Mouse (Mus musculus): Measurements from ENCODE around the gene Ercc6. TPM values are rescaled to one million over a fixed set of nuclear protein-coding genes. Genes with fewer than 3 reads are reported as not detected.

Gene Ercc6
- polyA plus RNA-seq, 1 experiment from 2014 or later = 7.9 TPM

DNA sequence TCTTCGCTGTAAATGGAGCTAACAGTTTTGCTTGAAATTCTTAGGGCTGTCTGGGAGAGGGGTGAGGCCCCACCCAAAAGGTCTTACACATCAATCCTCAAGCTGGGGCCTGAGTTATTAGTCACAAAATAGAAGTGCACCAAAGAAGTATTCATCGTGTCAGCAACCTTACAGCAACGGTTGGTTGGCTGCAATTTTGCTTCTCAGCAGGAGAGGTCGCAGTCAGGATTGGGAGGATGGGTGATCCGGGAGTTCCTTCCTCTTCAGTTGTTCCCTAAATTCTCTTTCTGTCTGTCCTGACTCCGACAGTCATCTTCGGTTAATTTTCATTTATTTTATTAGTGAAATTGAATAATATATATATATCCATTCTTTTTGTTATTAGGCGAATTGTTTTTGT, 59.2 kb downstream of the Ercc6 start:
- no peak for ATAC-seq (ENCODE audit: insufficient number of reproducible peaks, insufficient read depth, low FRiP score, low read depth)
- Histone ChIP-seq H3K9me3 (ENCODE audit: control insufficient read depth, low read length) (no peaks in the 10 kb centered on the region), H3K27me3 (ENCODE audit: control insufficient read depth, insufficient read depth, low read length) (no peaks in the 10 kb centered on the region), H3K4me2 (ENCODE audit: low read length) (no peak overlapping the region), H3K36me3 (ENCODE audit: control insufficient read depth, insufficient read depth, low read length) (peaks cover 80% of the 10 kb centered on the region), H3K9ac (ENCODE audit: low read length) (no peak overlapping the region), H3K27ac (replicated peaks in 1 of 2; ENCODE audit: control insufficient read depth in 1 of 2, insufficient read depth in 1 of 2, low read depth in 2 of 2, low read length in 2 of 2) (no peak overlapping the region), H3K4me3 (ENCODE audit: control insufficient read depth in 1 of 2, insufficient read depth in 1 of 2, low read depth in 1 of 2, low read length in 2 of 2) (no peak overlapping the region), H3K4me1 (ENCODE audit: control insufficient read depth in 2 of 2, insufficient read depth in 2 of 2, low read length in 2 of 2) (no peaks in the 10 kb centered on the region)
- WGBS = 57% methylated on average over 8 of the region's 8 CpGs

DNA sequence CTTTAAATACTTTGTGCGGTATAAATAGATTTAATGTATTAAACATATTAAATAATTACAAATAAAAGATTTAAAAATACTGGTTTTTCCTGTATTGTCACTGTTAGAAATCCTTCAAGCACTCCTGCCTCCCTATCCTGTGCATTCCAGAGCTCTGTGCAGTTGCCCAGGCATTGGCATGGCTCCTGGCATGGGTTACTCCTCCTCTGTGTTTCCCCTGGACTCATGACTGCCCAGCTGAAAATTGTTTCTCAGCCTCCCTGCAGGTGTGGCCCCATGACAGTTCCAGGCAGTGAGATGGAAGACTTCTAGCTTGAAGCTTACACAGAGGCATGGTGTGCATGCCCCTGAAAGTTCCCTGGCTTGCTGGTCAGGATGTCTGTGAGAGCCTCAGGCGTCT, 65.1 kb downstream of the Ercc6 start:
- H3K36me3 ChIP-seq (ENCODE audit: control insufficient read depth, insufficient read depth, low read length) = peaks cover 48% of the 10 kb centered on the region
- ATAC-seq (ENCODE audit: insufficient number of reproducible peaks, insufficient read depth, low FRiP score, low read depth) = no peak
- no peak overlapping the region for H3K9ac ChIP-seq (ENCODE audit: low read length)
- H3K9me3 ChIP-seq (ENCODE audit: control insufficient read depth, low read length) = no peaks in the 10 kb centered on the region
- WGBS = 85% methylated on average over 2 of the region's 2 CpGs
- no peaks in the 10 kb centered on the region for H3K4me1 ChIP-seq (ENCODE audit: control insufficient read depth in 2 of 2, insufficient read depth in 2 of 2, low read length in 2 of 2)
- no peak overlapping the region for H3K4me3 ChIP-seq (ENCODE audit: control insufficient read depth in 1 of 2, insufficient read depth in 1 of 2, low read depth in 1 of 2, low read length in 2 of 2)
- H3K27ac ChIP-seq (replicated peaks in 1 of 2; ENCODE audit: control insufficient read depth in 1 of 2, insufficient read depth in 1 of 2, low read depth in 2 of 2, low read length in 2 of 2) = no peak overlapping the region
- 0 out of 2 replicates have a peak, but pooled peaks cover under 1% of the 10 kb centered on the region for H3K27me3 ChIP-seq (ENCODE audit: control insufficient read depth, insufficient read depth, low read length)
- H3K4me2 ChIP-seq (ENCODE audit: low read length) = no peak overlapping the region

DNA sequence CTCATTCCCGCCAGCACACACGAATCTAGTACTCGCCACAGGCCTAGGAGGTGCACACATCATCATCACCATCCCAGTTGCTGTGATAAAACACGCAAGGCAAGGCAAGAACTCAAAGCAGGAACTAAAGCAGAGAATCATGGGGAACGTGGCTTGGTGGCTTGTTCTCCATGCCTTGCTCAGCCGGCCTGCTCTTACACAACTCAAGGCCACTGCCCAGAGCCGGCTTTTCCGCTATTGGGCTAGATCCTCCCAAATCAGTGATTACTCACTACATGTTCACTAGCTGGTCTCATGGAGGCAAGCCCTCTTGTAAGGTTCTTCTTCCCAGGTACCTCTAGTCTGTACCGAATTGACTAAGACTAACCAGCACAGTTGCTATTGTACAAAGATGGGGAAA, 70.4 kb downstream of the Ercc6 start:
- Histone ChIP-seq H3K27me3 (ENCODE audit: control insufficient read depth, insufficient read depth, low read length) (0 out of 2 replicates have a peak, but pooled peaks cover 5% of the 10 kb centered on the region), H3K9me3 (ENCODE audit: control insufficient read depth, low read length) (no peaks in the 10 kb centered on the region), H3K36me3 (ENCODE audit: control insufficient read depth, insufficient read depth, low read length) (peaks cover 6% of the 10 kb centered on the region), H3K4me3 (ENCODE audit: control insufficient read depth in 1 of 2, insufficient read depth in 1 of 2, low read depth in 1 of 2, low read length in 2 of 2) (no peak overlapping the region), H3K27ac (replicated peaks in 1 of 2; ENCODE audit: control insufficient read depth in 1 of 2, insufficient read depth in 1 of 2, low read depth in 2 of 2, low read length in 2 of 2) (no peak overlapping the region), H3K4me2 (ENCODE audit: low read length) (no peak overlapping the region), H3K4me1 (ENCODE audit: control insufficient read depth in 2 of 2, insufficient read depth in 2 of 2, low read length in 2 of 2) (no peaks in the 10 kb centered on the region), H3K9ac (ENCODE audit: low read length) (no peak overlapping the region)
- WGBS = 84% methylated on average over 9 of the region's 9 CpGs
- ATAC-seq (ENCODE audit: insufficient number of reproducible peaks, insufficient read depth, low FRiP score, low read depth) = no peak

DNA sequence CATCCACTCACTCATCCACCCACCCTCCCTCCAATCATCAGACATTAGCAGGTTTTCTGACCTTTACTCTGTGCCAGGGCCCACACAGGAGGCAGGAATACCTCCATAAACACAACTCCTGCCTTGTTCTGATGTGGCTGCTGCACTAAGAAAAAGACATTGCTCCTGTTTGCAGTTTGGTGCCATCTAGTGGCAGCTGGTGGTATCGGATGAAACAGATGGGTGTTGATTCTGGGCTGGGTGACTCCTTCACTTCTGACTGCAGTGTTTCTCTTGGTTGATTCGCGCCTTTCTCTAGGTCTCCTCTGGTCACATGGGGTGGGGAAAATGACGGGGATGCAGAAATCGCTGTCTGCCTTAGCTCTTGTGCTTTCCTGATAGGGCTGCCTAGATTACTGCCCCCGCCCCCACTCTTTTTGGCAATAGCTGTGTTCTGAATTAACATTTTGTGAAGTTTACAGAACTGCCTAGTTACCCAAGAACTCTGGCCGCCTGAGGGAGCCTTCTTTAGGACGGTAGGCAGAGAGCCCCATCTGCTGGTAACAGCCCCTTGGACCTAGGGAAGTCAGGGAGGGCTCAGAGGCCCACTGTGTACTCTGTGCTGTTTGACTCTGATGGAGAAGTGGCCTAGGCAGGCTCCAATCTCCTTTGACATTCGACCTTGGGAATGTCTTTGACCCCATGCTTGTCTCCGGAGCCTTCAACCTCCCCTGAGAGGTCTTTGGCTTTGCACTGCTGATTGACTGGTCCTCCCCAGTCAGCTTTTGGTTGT, 73.9 kb downstream of the Ercc6 start:
- Histone ChIP-seq H3K36me3 (ENCODE audit: control insufficient read depth, insufficient read depth, low read length) (no peaks in the 10 kb centered on the region), H3K4me2 (ENCODE audit: low read length) (no peak overlapping the region), H3K9me3 (ENCODE audit: control insufficient read depth, low read length) (no peaks in the 10 kb centered on the region), H3K9ac (ENCODE audit: low read length) (no peak overlapping the region), H3K27ac (replicated peaks in 1 of 2; ENCODE audit: control insufficient read depth in 1 of 2, insufficient read depth in 1 of 2, low read depth in 2 of 2, low read length in 2 of 2) (no peak overlapping the region), H3K27me3 (ENCODE audit: control insufficient read depth, insufficient read depth, low read length) (peaks cover 7% of the 10 kb centered on the region), H3K4me1 (ENCODE audit: control insufficient read depth in 2 of 2, insufficient read depth in 2 of 2, low read length in 2 of 2) (no peaks in the 10 kb centered on the region), H3K4me3 (ENCODE audit: control insufficient read depth in 1 of 2, insufficient read depth in 1 of 2, low read depth in 1 of 2, low read length in 2 of 2) (no peak overlapping the region)
- 12% methylated on average over 10 of the region's 10 CpGs for WGBS
- no peak for ATAC-seq (ENCODE audit: insufficient number of reproducible peaks, insufficient read depth, low FRiP score, low read depth)

DNA sequence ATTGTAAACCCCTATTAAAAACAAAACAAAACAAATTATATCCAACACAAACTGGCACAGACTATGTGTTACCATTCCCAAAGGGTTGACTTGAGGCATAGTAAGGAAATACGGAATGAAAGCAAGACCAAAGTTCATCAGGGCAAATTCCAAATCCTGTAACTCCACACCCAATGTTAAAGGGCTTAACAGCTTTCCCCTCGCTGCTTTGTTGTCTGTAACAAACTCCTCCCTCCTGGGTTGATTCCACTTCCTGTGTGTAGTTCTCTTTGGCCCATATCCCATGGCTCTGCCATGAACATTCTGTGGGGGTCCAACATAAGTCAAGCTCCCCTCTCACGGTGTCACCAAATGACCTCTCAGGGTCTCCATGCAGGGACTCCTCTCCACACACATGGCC, 77.1 kb downstream of the Ercc6 start:
- H3K9ac ChIP-seq (ENCODE audit: low read length) = no peak overlapping the region
- H3K4me2 ChIP-seq (ENCODE audit: low read length) = no peak overlapping the region
- H3K4me3 ChIP-seq (ENCODE audit: control insufficient read depth in 1 of 2, insufficient read depth in 1 of 2, low read depth in 1 of 2, low read length in 2 of 2) = no peak overlapping the region
- no peaks in the 10 kb centered on the region for H3K4me1 ChIP-seq (ENCODE audit: control insufficient read depth in 2 of 2, insufficient read depth in 2 of 2, low read length in 2 of 2)
- H3K27me3 ChIP-seq (ENCODE audit: control insufficient read depth, insufficient read depth, low read length) = peaks cover 31% of the 10 kb centered on the region
- H3K9me3 ChIP-seq (ENCODE audit: control insufficient read depth, low read length) = no peaks in the 10 kb centered on the region
- no peak overlapping the region for H3K27ac ChIP-seq (replicated peaks in 1 of 2; ENCODE audit: control insufficient read depth in 1 of 2, insufficient read depth in 1 of 2, low read depth in 2 of 2, low read length in 2 of 2)
- ATAC-seq (ENCODE audit: insufficient number of reproducible peaks, insufficient read depth, low FRiP score, low read depth) = no peak
- WGBS = 65% methylated on average over 3 of the region's 3 CpGs
- no peaks in the 10 kb centered on the region for H3K36me3 ChIP-seq (ENCODE audit: control insufficient read depth, insufficient read depth, low read length)

DNA sequence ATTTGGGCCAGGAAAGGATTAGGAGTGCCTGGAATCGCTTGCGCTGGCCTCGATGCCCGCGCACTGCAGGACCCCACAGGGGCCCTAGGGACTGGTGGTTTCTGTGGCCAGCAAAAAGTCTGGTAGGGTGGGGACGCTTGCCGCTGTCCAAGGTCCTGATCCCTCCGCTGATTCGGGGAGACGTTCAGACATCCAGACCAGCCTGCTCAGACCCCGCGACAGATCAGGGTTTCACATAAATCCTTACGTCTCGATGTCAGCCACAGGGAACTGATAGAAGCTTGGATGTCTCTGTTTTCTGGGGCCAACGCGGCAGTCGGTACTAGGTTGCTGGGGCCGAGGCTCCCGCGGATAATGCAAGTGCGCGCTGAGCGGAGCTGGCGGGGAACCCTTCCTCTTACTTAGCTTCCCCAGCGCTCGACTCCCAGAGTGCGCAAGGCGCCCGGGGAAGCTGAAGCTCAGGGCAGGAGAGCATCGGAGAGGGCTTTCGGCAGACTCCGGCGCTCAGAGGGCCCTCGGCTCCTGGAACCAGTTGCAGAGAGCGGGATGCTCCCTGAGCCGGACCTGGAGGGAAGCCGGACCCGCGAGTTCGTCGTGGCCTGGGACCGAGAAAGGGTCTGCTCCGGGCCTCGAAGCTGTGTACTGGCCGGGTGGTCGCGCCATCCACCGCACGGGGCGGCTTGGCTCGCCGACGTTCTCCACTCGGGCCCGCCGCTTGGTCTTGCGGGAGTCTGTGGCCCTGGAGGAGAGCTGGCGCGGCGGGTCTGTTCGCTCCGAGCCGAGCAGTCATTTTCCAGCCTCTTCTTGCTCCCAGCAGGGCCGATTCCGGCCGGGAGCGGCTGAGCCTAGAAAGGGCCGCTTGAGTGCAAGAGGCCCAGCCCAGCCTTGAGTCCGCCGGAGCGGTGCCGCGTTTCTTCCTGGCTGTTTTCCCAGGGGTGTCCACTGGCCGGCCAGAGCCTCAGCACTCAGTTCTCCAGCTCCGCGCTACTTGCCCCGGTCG, 84.2 kb downstream of the Ercc6 start:
- Histone ChIP-seq H3K9me3 (ENCODE audit: control insufficient read depth, low read length) (no peaks in the 10 kb centered on the region), H3K4me3 (ENCODE audit: control insufficient read depth in 1 of 2, insufficient read depth in 1 of 2, low read depth in 1 of 2, low read length in 2 of 2) (peak overlapping the region in 1 of 2 experiments; percentile 17; a peak in 2 of 4 replicates), H3K36me3 (ENCODE audit: control insufficient read depth, insufficient read depth, low read length) (no peaks in the 10 kb centered on the region), H3K27ac (replicated peaks in 1 of 2; ENCODE audit: control insufficient read depth in 1 of 2, insufficient read depth in 1 of 2, low read depth in 2 of 2, low read length in 2 of 2) (no peak overlapping the region), H3K4me1 (ENCODE audit: control insufficient read depth in 2 of 2, insufficient read depth in 2 of 2, low read length in 2 of 2) (peaks cover 6 to 16% of the 10 kb centered on the region in 2 experiments; a peak in 2 of 4 replicates), H3K4me2 (ENCODE audit: low read length) (peak overlapping the region; percentile 54), H3K27me3 (ENCODE audit: control insufficient read depth, insufficient read depth, low read length) (peaks cover 98% of the 10 kb centered on the region), H3K9ac (ENCODE audit: low read length) (no peak overlapping the region)
- under 1% methylated on average over 77 of the region's 78 CpGs for WGBS
- ATAC-seq (ENCODE audit: insufficient number of reproducible peaks, insufficient read depth, low FRiP score, low read depth) = peak; percentile 56; the same call in 1 of the 2 replicates

DNA sequence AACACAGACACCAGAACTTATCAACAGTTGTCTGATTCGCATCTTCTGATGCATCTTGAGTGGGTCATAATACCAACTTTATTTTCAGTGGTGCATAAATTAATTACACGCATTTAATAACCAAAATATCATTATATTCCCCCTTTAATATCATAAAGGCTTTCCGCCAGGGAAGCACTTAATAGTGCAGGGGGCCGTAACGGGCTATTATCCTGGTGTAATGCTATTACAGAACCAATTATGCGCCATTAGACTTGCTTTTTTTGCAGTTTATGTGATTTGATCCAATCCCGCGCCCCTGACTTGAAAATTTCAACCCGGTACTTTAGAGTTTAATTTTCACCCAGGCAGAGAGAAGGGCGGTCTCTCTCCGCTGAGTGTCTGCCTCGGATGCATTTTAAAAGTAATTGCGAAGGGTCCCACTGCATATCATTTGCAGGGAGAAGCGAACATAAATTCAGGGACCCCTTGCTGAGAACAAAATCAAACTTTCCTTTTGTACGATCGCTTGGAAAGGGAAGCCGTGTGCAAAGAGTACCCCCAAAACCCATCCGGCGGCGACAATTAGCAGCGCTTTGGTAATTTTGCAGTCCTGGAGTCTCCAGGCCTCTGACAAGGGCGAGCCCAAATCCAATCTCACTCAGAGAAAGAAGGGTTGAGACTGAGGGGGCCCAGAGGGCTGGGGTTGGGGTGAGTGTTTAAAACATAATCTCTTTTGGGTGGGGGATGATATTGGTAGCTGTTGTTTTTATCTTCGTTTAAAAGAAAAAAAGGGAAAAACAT, 85.3 kb downstream of the Ercc6 start:
- ATAC-seq (ENCODE audit: insufficient number of reproducible peaks, insufficient read depth, low FRiP score, low read depth) = no peak
- peaks cover 100% of the 10 kb centered on the region for H3K27me3 ChIP-seq (ENCODE audit: control insufficient read depth, insufficient read depth, low read length)
- H3K27ac ChIP-seq (replicated peaks in 1 of 2; ENCODE audit: control insufficient read depth in 1 of 2, insufficient read depth in 1 of 2, low read depth in 2 of 2, low read length in 2 of 2) = no peak overlapping the region
- 8% methylated on average over 23 of the region's 23 CpGs for WGBS
- H3K4me3 ChIP-seq (ENCODE audit: control insufficient read depth in 1 of 2, insufficient read depth in 1 of 2, low read depth in 1 of 2, low read length in 2 of 2) = peak overlapping the region in 1 of 2 experiments; percentile 29; a peak in 2 of 4 replicates
- peaks cover 6 to 16% of the 10 kb centered on the region in 2 experiments; a peak in 2 of 4 replicates for H3K4me1 ChIP-seq (ENCODE audit: control insufficient read depth in 2 of 2, insufficient read depth in 2 of 2, low read length in 2 of 2)
- peak overlapping the region; percentile 63; the same call in 1 of the 2 replicates for H3K4me2 ChIP-seq (ENCODE audit: low read length)
- no peaks in the 10 kb centered on the region for H3K9me3 ChIP-seq (ENCODE audit: control insufficient read depth, low read length)
- no peak overlapping the region for H3K9ac ChIP-seq (ENCODE audit: low read length)
- no peaks in the 10 kb centered on the region for H3K36me3 ChIP-seq (ENCODE audit: control insufficient read depth, insufficient read depth, low read length)

All from heart, embryonic 14.5 days (tissue).